Mouse (Mus musculus): Measurements from ENCODE around the gene Zfand3. TPM values are rescaled to one million over a fixed set of nuclear protein-coding genes. Genes with fewer than 3 reads are reported as not detected.

The Zfand3 gene
- total and polyA plus RNA-seq, 2 experiments from 2014 or later = 48.7 to 91.5 TPM

DNA sequence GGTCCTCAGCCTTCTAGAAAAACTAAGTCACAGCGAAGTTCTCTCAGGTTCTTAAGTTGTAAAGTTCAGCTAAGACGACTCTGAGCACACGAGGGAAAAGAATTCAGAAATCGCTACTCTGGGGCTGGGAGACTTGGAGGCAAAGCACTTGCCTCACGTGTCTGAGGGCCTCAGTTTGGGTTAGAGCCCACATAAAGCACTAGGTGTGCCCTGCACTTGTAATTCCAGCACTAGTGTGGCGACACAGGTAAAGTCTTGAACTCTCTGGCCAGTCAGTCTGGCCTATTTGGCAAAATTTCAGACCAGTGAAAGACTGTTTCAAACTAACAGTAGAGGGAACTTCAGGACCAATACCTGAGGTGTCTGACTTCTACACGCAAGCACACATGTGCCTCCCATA, 233.1 kb downstream of the Zfand3 start:
- H3K27me3 ChIP-seq (ENCODE audit: insufficient read depth, low read length) = no peaks in the 10 kb centered on the region
- ATAC-seq (no peak), DNase-seq (no peak)
- no peak overlapping the region for H3K4me2 ChIP-seq (ENCODE audit: low read depth)
- no peak for TF ChIP-seq CTCF (IDR thresholded peaks at IDR 0.05; ENCODE audit: low read depth)
- no peaks in the 10 kb centered on the region for H3K9me3 ChIP-seq (ENCODE audit: low read length)
- H3K9ac ChIP-seq = no peak overlapping the region
- H3K27ac ChIP-seq (ENCODE audit: low read depth, low read length) = no peak overlapping the region
- no peaks in the 10 kb centered on the region for H3K36me3 ChIP-seq (ENCODE audit: insufficient read depth)
- 89% methylated on average over 7 of the region's 7 CpGs for WGBS
- H3K4me3 ChIP-seq (ENCODE audit: low read depth, low read length) = no peak overlapping the region
- peaks cover 7% of the 10 kb centered on the region for H3K4me1 ChIP-seq (ENCODE audit: insufficient read depth)

DNA sequence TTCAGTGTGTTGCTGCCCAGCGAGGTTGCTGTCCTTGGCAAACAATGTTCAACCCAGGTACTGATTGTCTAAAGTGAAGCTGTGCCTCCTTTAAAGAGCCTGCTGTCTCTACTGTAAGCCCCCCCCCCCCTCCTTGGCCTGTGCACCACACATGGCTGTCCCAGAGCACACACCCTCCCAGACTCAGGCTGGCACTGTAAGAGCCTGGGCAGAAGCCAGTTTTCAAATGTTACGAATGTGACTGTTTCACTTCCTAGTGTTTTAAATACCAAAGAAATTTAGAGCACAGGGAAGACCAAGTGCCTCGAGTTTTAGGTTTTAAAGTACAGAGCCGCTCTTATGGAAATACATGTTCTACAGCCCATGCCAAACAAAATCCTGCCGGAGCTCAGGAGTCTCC, 234.9 kb downstream of the Zfand3 start:
- Histone ChIP-seq H3K9me3 (ENCODE audit: low read length) (no peaks in the 10 kb centered on the region), H3K4me3 (ENCODE audit: low read depth, low read length) (no peak overlapping the region), H3K4me1 (ENCODE audit: insufficient read depth) (peaks cover 7% of the 10 kb centered on the region), H3K4me2 (ENCODE audit: low read depth) (no peak overlapping the region), H3K27me3 (ENCODE audit: insufficient read depth, low read length) (no peaks in the 10 kb centered on the region), H3K27ac (ENCODE audit: low read depth, low read length) (no peak overlapping the region), H3K9ac (no peak overlapping the region), H3K36me3 (ENCODE audit: insufficient read depth) (no peaks in the 10 kb centered on the region)
- ATAC-seq (no peak), DNase-seq (peak; percentile 55)
- TF ChIP-seq CTCF (IDR thresholded peaks at IDR 0.05; ENCODE audit: low read depth) = no peak
- WGBS = 63% methylated on average over 5 of the region's 5 CpGs

- ATAC-seq (no peak), DNase-seq (no peak)
- WGBS = 75% methylated on average over 4 of the region's 4 CpGs
- Histone ChIP-seq H3K9me3 (ENCODE audit: low read length) (no peaks in the 10 kb centered on the region), H3K27me3 (ENCODE audit: insufficient read depth, low read length) (no peaks in the 10 kb centered on the region), H3K36me3 (ENCODE audit: insufficient read depth) (no peaks in the 10 kb centered on the region), H3K4me2 (ENCODE audit: low read depth) (no peak overlapping the region), H3K27ac (ENCODE audit: low read depth, low read length) (no peak overlapping the region), H3K4me1 (ENCODE audit: insufficient read depth) (peaks cover 7% of the 10 kb centered on the region), H3K4me3 (ENCODE audit: low read depth, low read length) (no peak overlapping the region), H3K9ac (no peak overlapping the region)
- TF ChIP-seq CTCF (IDR thresholded peaks at IDR 0.05; ENCODE audit: low read depth) = no peak
Measured at GRCm38 (mm10) chr17:30240659-30241058, 236.1 kb downstream of the Zfand3 start.

DNA sequence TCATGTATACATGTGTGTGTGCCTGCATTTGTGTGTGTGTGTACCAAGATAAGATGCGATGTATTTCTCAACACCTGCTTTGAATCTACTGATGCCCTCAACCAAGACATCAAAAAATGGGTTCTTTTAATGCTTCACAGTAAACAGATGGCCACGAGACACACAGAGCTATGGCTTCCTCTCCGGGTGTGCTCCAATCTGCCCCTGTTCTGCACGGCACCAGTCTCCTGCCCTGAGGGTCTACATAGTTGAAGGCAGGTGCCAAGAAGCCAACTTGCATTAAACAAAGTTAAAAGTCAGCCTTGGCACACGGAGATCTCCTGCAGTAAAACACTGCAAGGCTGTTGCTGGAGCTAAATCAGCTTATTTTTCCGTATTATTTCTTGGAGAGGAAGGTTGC, 236.5 kb downstream of the Zfand3 start:
- Histone ChIP-seq H3K9me3 (ENCODE audit: low read length) (no peaks in the 10 kb centered on the region), H3K4me2 (ENCODE audit: low read depth) (no peak overlapping the region), H3K27ac (ENCODE audit: low read depth, low read length) (no peak overlapping the region), H3K4me1 (ENCODE audit: insufficient read depth) (peaks cover 7% of the 10 kb centered on the region), H3K27me3 (ENCODE audit: insufficient read depth, low read length) (no peaks in the 10 kb centered on the region), H3K9ac (no peak overlapping the region), H3K36me3 (ENCODE audit: insufficient read depth) (no peaks in the 10 kb centered on the region), H3K4me3 (ENCODE audit: low read depth, low read length) (no peak overlapping the region)
- ATAC-seq = no peak
- DNase-seq = no peak
- TF ChIP-seq CTCF (IDR thresholded peaks at IDR 0.05; ENCODE audit: low read depth) = no peak
- 58% methylated on average over 6 of the region's 6 CpGs for WGBS

DNA sequence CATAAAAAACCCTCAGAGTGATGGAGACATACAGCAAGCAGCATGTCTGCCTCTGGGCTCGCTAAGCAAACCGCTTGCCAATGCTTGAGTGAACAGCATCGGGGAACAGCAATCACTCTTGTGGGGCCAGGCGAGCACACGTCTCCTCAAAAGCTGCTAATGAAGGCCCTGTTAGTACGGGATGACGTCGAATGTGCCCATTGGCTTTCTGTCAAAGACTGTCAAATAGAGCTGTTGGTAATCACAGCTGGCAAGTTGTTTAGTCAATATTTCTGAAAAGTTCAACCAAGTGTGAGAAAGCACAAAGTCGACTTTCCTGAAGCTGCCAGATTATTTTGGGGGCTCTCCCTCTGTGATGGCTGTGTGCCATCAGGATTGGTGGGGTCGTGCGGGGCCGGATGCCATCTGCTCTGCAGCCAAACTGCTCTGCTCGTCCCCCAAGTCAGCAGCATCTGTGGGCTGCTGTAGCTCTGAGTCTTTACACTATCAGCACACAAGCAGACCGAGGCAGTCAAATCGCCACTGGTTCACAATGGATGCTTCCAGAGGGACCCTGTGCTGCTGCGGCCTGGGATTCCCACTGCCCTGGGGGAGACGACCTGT, 237.3 kb downstream of the Zfand3 start:
- no peaks in the 10 kb centered on the region for H3K27me3 ChIP-seq (ENCODE audit: insufficient read depth, low read length)
- H3K36me3 ChIP-seq (ENCODE audit: insufficient read depth) = no peaks in the 10 kb centered on the region
- H3K9me3 ChIP-seq (ENCODE audit: low read length) = no peaks in the 10 kb centered on the region
- peaks cover 6% of the 10 kb centered on the region for H3K4me1 ChIP-seq (ENCODE audit: insufficient read depth)
- no peak overlapping the region for H3K4me2 ChIP-seq (ENCODE audit: low read depth)
- ATAC-seq (peak; percentile 68), DNase-seq (peak; percentile 70)
- no peak overlapping the region for H3K9ac ChIP-seq
- H3K4me3 ChIP-seq (ENCODE audit: low read depth, low read length) = no peak overlapping the region
- TF ChIP-seq CTCF (IDR thresholded peaks at IDR 0.05; ENCODE audit: low read depth) = no peak
- WGBS = 30% methylated on average over 17 of the region's 17 CpGs
- no peak overlapping the region for H3K27ac ChIP-seq (ENCODE audit: low read depth, low read length)

DNA sequence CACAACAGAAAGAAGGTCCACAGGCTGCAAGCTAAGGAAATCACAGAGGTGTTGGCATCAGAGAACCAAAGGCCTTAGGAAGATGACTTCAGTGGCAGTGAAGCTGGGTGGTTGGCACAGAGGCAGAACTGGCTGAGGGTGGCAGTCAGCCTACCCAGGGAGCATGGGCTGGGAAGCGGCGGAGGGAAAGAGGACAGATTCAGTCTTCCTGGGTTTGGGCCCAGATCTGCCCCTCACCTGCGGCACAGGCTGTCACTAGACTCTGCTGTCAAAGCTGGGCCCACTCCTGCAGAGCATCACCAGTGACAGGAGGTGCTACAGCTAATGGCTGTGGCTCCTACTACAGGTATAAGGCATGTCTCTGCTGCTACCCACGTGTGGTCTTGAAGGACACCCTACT, 238.1 kb downstream of the Zfand3 start:
- DNase-seq (no peak), ATAC-seq (no peak)
- no peaks in the 10 kb centered on the region for H3K36me3 ChIP-seq (ENCODE audit: insufficient read depth)
- 93% methylated on average over 4 of the region's 4 CpGs for WGBS
- H3K9ac ChIP-seq = no peak overlapping the region
- no peak overlapping the region for H3K4me3 ChIP-seq (ENCODE audit: low read depth, low read length)
- no peak for TF ChIP-seq CTCF (IDR thresholded peaks at IDR 0.05; ENCODE audit: low read depth)
- no peak overlapping the region for H3K4me2 ChIP-seq (ENCODE audit: low read depth)
- no peaks in the 10 kb centered on the region for H3K9me3 ChIP-seq (ENCODE audit: low read length)
- H3K27ac ChIP-seq (ENCODE audit: low read depth, low read length) = no peak overlapping the region
- H3K4me1 ChIP-seq (ENCODE audit: insufficient read depth) = no peaks in the 10 kb centered on the region; the same call in none of the 2 replicates
- no peaks in the 10 kb centered on the region for H3K27me3 ChIP-seq (ENCODE audit: insufficient read depth, low read length)

- WGBS = 84% methylated on average over 7 of the region's 7 CpGs
- ATAC-seq (no peak), DNase-seq (no peak)
- H3K4me2 ChIP-seq (ENCODE audit: low read depth) = no peak overlapping the region
- H3K27ac ChIP-seq (ENCODE audit: low read depth, low read length) = no peak overlapping the region
- no peak overlapping the region for H3K9ac ChIP-seq
- no peak overlapping the region for H3K4me3 ChIP-seq (ENCODE audit: low read depth, low read length)
- no peaks in the 10 kb centered on the region for H3K9me3 ChIP-seq (ENCODE audit: low read length)
- H3K4me1 ChIP-seq (ENCODE audit: insufficient read depth) = no peaks in the 10 kb centered on the region; the same call in none of the 2 replicates
- no peak for TF ChIP-seq CTCF (IDR thresholded peaks at IDR 0.05; ENCODE audit: low read depth)
- H3K36me3 ChIP-seq (ENCODE audit: insufficient read depth) = no peaks in the 10 kb centered on the region
- H3K27me3 ChIP-seq (ENCODE audit: insufficient read depth, low read length) = no peaks in the 10 kb centered on the region
Measured at GRCm38 (mm10) chr17:30243540-30243939, 239.0 kb downstream of the Zfand3 start.
